Mouse (Mus musculus) intestine, embryonic 16.5 days (tissue): ENCODE measurements around the gene Nol3. TPM values are rescaled to one million over a fixed set of nuclear protein-coding genes. Genes with fewer than 3 reads are reported as not detected.

Experiments
- ATAC-seq: fragments of 200-750 bp; cut with Nextera tagmentation; 2 replicates; pipeline ENCODE4 v1.8.0; 2017; ENCODE audit warnings: moderate TSS enrichment, moderate library complexity
- H3K27ac ChIP-seq: fragments of 300-500 bp; sonication (generic); 2 replicates; pipeline ENCODE4 v1.5.1; 2014; ENCODE audit warnings: mild to moderate bottlenecking, low read length
- H3K27me3 ChIP-seq: fragments of 300-500 bp; sonication (generic); replicated peaks from 2 replicates; pipeline ENCODE4 v1.6.1; 2014; ENCODE audit warnings: low read length, control low read depth, mixed read lengths; ENCODE audit not compliant: control insufficient read depth, insufficient read depth
- H3K36me3 ChIP-seq: fragments of 300-500 bp; sonication (generic); 2 replicates; pipeline ENCODE4 v1.6.1; 2014; ENCODE audit warnings: low read length, control low read depth; ENCODE audit not compliant: control insufficient read depth, insufficient read depth
- H3K4me1 ChIP-seq: fragments of 300-500 bp; sonication (generic); 2 replicates; pipeline ENCODE4 v1.6.1; 2014; ENCODE audit warnings: low read length, control low read depth, mixed read lengths; ENCODE audit not compliant: control insufficient read depth, insufficient read depth
- H3K4me2 ChIP-seq: fragments of 300-500 bp; sonication (generic); 2 replicates; pipeline ENCODE4 v1.6.1; 2014; ENCODE audit warnings: low read depth, low read length, control low read depth
- H3K4me3 ChIP-seq: fragments of 300-500 bp; sonication (generic); 2 replicates; pipeline ENCODE4 v1.5.1; 2014; ENCODE audit warnings: mild to moderate bottlenecking, low read length
- H3K9ac ChIP-seq: fragments of 300-500 bp; sonication (generic); 2 replicates; pipeline ENCODE4 v1.6.1; 2014; ENCODE audit warnings: low read depth, low read length
- H3K9me3 ChIP-seq: fragments of 300-500 bp; sonication (generic); 2 replicates; pipeline ENCODE4 v1.6.1; 2016; ENCODE audit warnings: low read length, control low read depth; ENCODE audit not compliant: control insufficient read depth
- WGBS: fragments of 180-500 bp; shearing (Covaris S2); extraction: QIAGEN DNeasy Blood & Tissue Kit; methylation state at CpG from one replicate; pipeline ENCODE4 v1.1.7; 2014; 5-methylcytosine and 5-hydroxymethylcytosine counted together
- polyA plus RNA-seq: library from polyadenylated mRNA; unstranded; fragments of >200 nt; fragmentation: Nextera tagmentation; extraction: Ambion mirVana; gene quantifications from 2 replicates; pipeline ENCODE4 v1.2.1, GENCODE M21; 2015

The Nol3 gene
- polyA plus RNA-seq, 1 experiment from 2014 or later = 1.4 TPM

GRCm38 (mm10) chr8:105303874-105304273, 27.9 kb downstream of the Nol3 start:
- H3K4me1 ChIP-seq = peaks cover 21% of the 10 kb centered on the region
- peaks cover 20% of the 10 kb centered on the region for H3K36me3 ChIP-seq
- no peaks in the 10 kb centered on the region for H3K27me3 ChIP-seq
- no peak overlapping the region for H3K4me3 ChIP-seq
- no peak for ATAC-seq
- H3K9ac ChIP-seq = no peak overlapping the region
- no peaks in the 10 kb centered on the region for H3K9me3 ChIP-seq
- 74% methylated on average over 9 of the region's 9 CpGs for WGBS
- H3K4me2 ChIP-seq = no peak overlapping the region
- H3K27ac ChIP-seq = no peak overlapping the region

- Histone ChIP-seq H3K9ac (peak overlapping the region; percentile 33), H3K4me3 (no peak overlapping the region), H3K27ac (peak overlapping the region; percentile 84), H3K27me3 (no peaks in the 10 kb centered on the region), H3K36me3 (peaks cover 23% of the 10 kb centered on the region), H3K9me3 (no peaks in the 10 kb centered on the region), H3K4me2 (peak overlapping the region; percentile 10; the same call in 1 of the 2 replicates), H3K4me1 (peaks cover 19% of the 10 kb centered on the region)
- WGBS = 49% methylated on average over 9 of the region's 9 CpGs
- peak; percentile 1; the same call in 1 of the 2 replicates for ATAC-seq
Measured at GRCm38 (mm10) chr8:105304325-105305210, 28.6 kb downstream of the Nol3 start.

- H3K4me2 ChIP-seq = peak within 1 kb of the TSS; percentile 63
- H3K4me1 ChIP-seq = peaks cover 15% of the 10 kb centered on the region
- WGBS = 4% methylated on average over 30 of the region's 30 CpGs
- peak; percentile 97 for ATAC-seq
- no peaks in the 10 kb centered on the region for H3K27me3 ChIP-seq
- H3K9ac ChIP-seq = peak within 1 kb of the TSS; percentile 65
- peak within 1 kb of the TSS; percentile 84 for H3K27ac ChIP-seq
- no peaks in the 10 kb centered on the region for H3K9me3 ChIP-seq
- H3K36me3 ChIP-seq = peaks cover 20% of the 10 kb centered on the region
- peak within 1 kb of the TSS; percentile 53 for H3K4me3 ChIP-seq
Measured at GRCm38 (mm10) chr8:105305211-105306145, 29.5 kb downstream of the Nol3 start, which contains the start of gene Elmo3. Elmo3 (plus strand) TSS chr8:105305601.

GRCm38 (mm10) chr8:105306146-105306691, 30.3 kb downstream of the Nol3 start:
- no peaks in the 10 kb centered on the region for H3K9me3 ChIP-seq
- H3K27ac ChIP-seq = peak overlapping the region; percentile 35; the same call in 1 of the 2 replicates
- ATAC-seq = 0 out of 2 replicates have a peak, but pooled peaks have one; percentile 4
- no peaks in the 10 kb centered on the region for H3K27me3 ChIP-seq
- H3K4me3 ChIP-seq = peak overlapping the region; percentile 53
- peak overlapping the region; percentile 65 for H3K9ac ChIP-seq
- peaks cover 15% of the 10 kb centered on the region for H3K36me3 ChIP-seq
- WGBS = 39% methylated on average over 5 of the region's 5 CpGs
- peaks cover 15% of the 10 kb centered on the region for H3K4me1 ChIP-seq
- peak overlapping the region; percentile 63 for H3K4me2 ChIP-seq

- Histone ChIP-seq H3K27ac (no peak overlapping the region), H3K27me3 (no peaks in the 10 kb centered on the region), H3K9me3 (no peaks in the 10 kb centered on the region), H3K36me3 (peaks cover 9% of the 10 kb centered on the region; the same call in 1 of the 2 replicates), H3K4me1 (peaks cover 15% of the 10 kb centered on the region), H3K4me2 (no peak overlapping the region), H3K4me3 (no peak overlapping the region), H3K9ac (no peak overlapping the region)
- WGBS = 94% methylated on average over 13 of the region's 13 CpGs
- ATAC-seq = no peak
Measured at GRCm38 (mm10) chr8:105307670-105308069, 31.7 kb downstream of the Nol3 start.

GRCm38 (mm10) chr8:105308428-105308827, 32.5 kb downstream of the Nol3 start:
- H3K9me3 ChIP-seq = no peaks in the 10 kb centered on the region
- no peak for ATAC-seq
- H3K4me1 ChIP-seq = peaks cover 15% of the 10 kb centered on the region
- no peak overlapping the region for H3K4me2 ChIP-seq
- H3K36me3 ChIP-seq = peaks cover 9% of the 10 kb centered on the region; the same call in 1 of the 2 replicates
- WGBS = 91% methylated on average over 10 of the region's 10 CpGs
- no peaks in the 10 kb centered on the region for H3K27me3 ChIP-seq
- H3K27ac ChIP-seq = no peak overlapping the region
- no peak overlapping the region for H3K9ac ChIP-seq
- no peak overlapping the region for H3K4me3 ChIP-seq

GRCm38 (mm10) chr8:105309142-105309847, 33.4 kb downstream of the Nol3 start:
- 84% methylated on average over 15 of the region's 15 CpGs for WGBS
- H3K4me3 ChIP-seq = no peak overlapping the region
- H3K36me3 ChIP-seq = peaks cover 9% of the 10 kb centered on the region; the same call in 1 of the 2 replicates
- H3K27ac ChIP-seq = no peak overlapping the region
- no peak overlapping the region for H3K4me2 ChIP-seq
- no peaks in the 10 kb centered on the region for H3K27me3 ChIP-seq
- ATAC-seq = no peak
- peaks cover 14% of the 10 kb centered on the region for H3K4me1 ChIP-seq
- H3K9ac ChIP-seq = no peak overlapping the region
- no peaks in the 10 kb centered on the region for H3K9me3 ChIP-seq

- Histone ChIP-seq H3K4me3 (no peak overlapping the region), H3K4me2 (no peak overlapping the region), H3K9ac (no peak overlapping the region), H3K9me3 (no peaks in the 10 kb centered on the region), H3K27ac (no peak overlapping the region), H3K36me3 (peaks cover 9% of the 10 kb centered on the region; the same call in 1 of the 2 replicates), H3K27me3 (no peaks in the 10 kb centered on the region), H3K4me1 (peaks cover 6% of the 10 kb centered on the region; the same call in 1 of the 2 replicates)
- WGBS = 83% methylated on average over 8 of the region's 8 CpGs
- no peak for ATAC-seq
Measured at GRCm38 (mm10) chr8:105310118-105310517, 34.2 kb downstream of the Nol3 start.
